8 mouse cellular contexts compared by ENCODE assay signal in genomic region chr6:143099681-143100382, GRCm38 (mm10). TPM values are rescaled to one million over a fixed set of nuclear protein-coding genes. Genes with fewer than 3 reads are reported as not detected.
DNase-seq lines count a peak whose midpoint lies in the region; ATAC-seq lines count a peak whose summit lies in the region.

Gene C2cd5, minus strand, starts transcription at chr6:143100141.

- peak; percentile 93 for ATAC-seq in heart, embryonic 13.5 days (ENCODE audit: extremely low read depth, insufficient number of reproducible peaks, low FRiP score, low TSS enrichment)
- ATAC-seq in liver, embryonic 13.5 days (ENCODE audit: low read depth): peak; percentile 97
- ATAC-seq in stomach, embryonic 16.5 days (ENCODE audit: insufficient read depth, low FRiP score): peak; percentile 97

- H3K36me3 ChIP-seq in heart, embryonic 13.5 days: peaks cover 12% of the 10 kb centered on the region
- peaks cover 16% of the 10 kb centered on the region for H3K36me3 ChIP-seq in liver, embryonic 13.5 days
- H3K36me3 ChIP-seq in stomach, embryonic 16.5 days (ENCODE audit: control insufficient read depth, insufficient read depth, low read length): no peaks in the 10 kb centered on the region

- WGBS in heart, embryonic 13.5 days: under 1% methylated on average over 75 of the region's 75 CpGs
- under 1% methylated on average over 70 of the region's 75 CpGs for WGBS in liver, embryonic 13.5 days (ENCODE audit: insufficient replicate concordance)
- WGBS in stomach, embryonic 16.5 days: under 1% methylated on average over 59 of the region's 75 CpGs

- H3K9me3 ChIP-seq in heart, embryonic 13.5 days: peaks cover 6% of the 10 kb centered on the region; the same call in 1 of the 2 replicates
- H3K9me3 ChIP-seq in liver, embryonic 13.5 days (replicated peaks): no peaks in the 10 kb centered on the region
- 0 out of 2 replicates have a peak, but pooled peaks cover 4% of the 10 kb centered on the region for H3K9me3 ChIP-seq in stomach, embryonic 16.5 days (replicated peaks; ENCODE audit: control insufficient read depth, low read length)

- peak within 1 kb of the TSS; percentile 83 for H3K4me3 ChIP-seq in brown adipose tissue, adult 24 weeks (ENCODE audit: insufficient read depth, low read depth, low read length)
- peak within 1 kb of the TSS; percentile 93 for H3K4me3 ChIP-seq in heart, embryonic 13.5 days
- H3K4me3 ChIP-seq in liver, embryonic 13.5 days (replicated peaks): peak within 1 kb of the TSS; percentile 89
- H3K4me3 ChIP-seq in stomach, embryonic 16.5 days (replicated peaks; ENCODE audit: low read length): peak within 1 kb of the TSS; percentile 89

- no peaks in the 10 kb centered on the region; the same call in 1 of the 2 replicates for H3K27me3 ChIP-seq in heart, embryonic 13.5 days (replicated peaks)
- H3K27me3 ChIP-seq in liver, embryonic 13.5 days: no peaks in the 10 kb centered on the region; the same call in 1 of the 2 replicates
- no peaks in the 10 kb centered on the region for H3K27me3 ChIP-seq in stomach, embryonic 16.5 days (ENCODE audit: control insufficient read depth, insufficient read depth, low read length)

- H3K4me2 ChIP-seq in heart, embryonic 13.5 days: peak within 1 kb of the TSS; percentile 83
- peak within 1 kb of the TSS; percentile 78 for H3K4me2 ChIP-seq in liver, embryonic 13.5 days
- H3K4me2 ChIP-seq in stomach, embryonic 16.5 days (ENCODE audit: low read depth, low read length): peak within 1 kb of the TSS; percentile 83

- no peaks in the 10 kb centered on the region for H3K4me1 ChIP-seq in brown adipose tissue, adult 24 weeks (ENCODE audit: control insufficient read depth, insufficient read depth, insufficient read length, low read length)
- H3K4me1 ChIP-seq in heart, embryonic 13.5 days: peaks cover 21% of the 10 kb centered on the region
- peaks cover 40% of the 10 kb centered on the region for H3K4me1 ChIP-seq in liver, embryonic 13.5 days (replicated peaks)
- no peaks in the 10 kb centered on the region for H3K4me1 ChIP-seq in stomach, embryonic 16.5 days (ENCODE audit: control insufficient read depth, insufficient read depth, low read length)

- H3K9ac ChIP-seq in heart, embryonic 13.5 days: peak within 1 kb of the TSS; percentile 91
- peak within 1 kb of the TSS; percentile 94 for H3K9ac ChIP-seq in liver, embryonic 13.5 days
- H3K9ac ChIP-seq in stomach, embryonic 16.5 days (ENCODE audit: low read length): peak within 1 kb of the TSS; percentile 87

- H3K27ac ChIP-seq in brown adipose tissue, adult 24 weeks (replicated peaks; ENCODE audit: low read depth, low read length): peak within 1 kb of the TSS; percentile 72; the same call in 1 of the 2 replicates
- peak within 1 kb of the TSS; percentile 91 for H3K27ac ChIP-seq in heart, embryonic 13.5 days (replicated peaks)
- peak within 1 kb of the TSS; percentile 93 for H3K27ac ChIP-seq in liver, embryonic 13.5 days
- peak within 1 kb of the TSS; percentile 91 for H3K27ac ChIP-seq in stomach, embryonic 16.5 days (ENCODE audit: low read length)

- peak; percentile 97 for DNase-seq in CD4-positive, CD25-positive, alpha-beta regulatory T cell, adult 2 months (ENCODE audit: low read depth, low spot score)
- DNase-seq in fat pad, adult 2 months (ENCODE audit: extremely low read depth, low read depth, low spot score): peak; percentile 43
- DNase-seq in kidney, postnatal 14 days: peak; percentile 98
- peak; percentile 96 for DNase-seq in liver, embryonic 13.5 days
- DNase-seq in neural tube, embryonic 10.5 days (ENCODE audit: extremely low spot score, low spot score): peak; percentile 98

RNA-seq across cellular contexts. Expression of gene C2cd5, which starts in this region (rescaled TPM):
- polyA plus RNA-seq in brown adipose tissue, adult 24 weeks (2012; ENCODE audit: insufficient read depth, insufficient read length, missing spikeins): 5.7 and 6.1 TPM in 2 replicates
- polyA plus RNA-seq in heart, embryonic 13.5 days (2015; fragmentation: Nextera tagmentation; extraction: Ambion mirVana): 16.5 and 18.1 TPM in 2 replicates
- polyA plus RNA-seq in liver, embryonic 13.5 days (2015; fragmentation: Nextera tagmentation; extraction: Ambion mirVana): 15.2 and 18.8 TPM in 2 replicates
- polyA plus RNA-seq in stomach, embryonic 16.5 days (2015; fragmentation: Nextera tagmentation; extraction: Ambion mirVana): 23.5 and 24.1 TPM in 2 replicates

Comparison
In these comparisons a context has a peak if more than half of its experiments do, and no peak if none do; other contexts are left out.
1. Peak in every context shown above with its lines: DNase-seq, ATAC-seq, H3K4me3 ChIP-seq and H3K27ac ChIP-seq.
2. DNase-seq: peak in every context shown above with its lines; median percentile 98 in kidney, postnatal 14 days; 98 in neural tube, embryonic 10.5 days; 97 in CD4-positive, CD25-positive, alpha-beta regulatory T cell, adult 2 months; 96 in liver, embryonic 13.5 days; 43 in fat pad, adult 2 months.